Mouse (Mus musculus): ENCODE measurements at regions not wholly inside any gene's neighbourhood (a gene's known extent, or its start where the extent isn't known, plus 50 kb on each side); places are given as distances from the start of the nearest gene placed in this dataset.

- no peak for DNase-seq
These were observed 142.1 kb downstream of the Pik3r1 start for GRCm38 (mm10) chr13:101625922-101626321.

DNA sequence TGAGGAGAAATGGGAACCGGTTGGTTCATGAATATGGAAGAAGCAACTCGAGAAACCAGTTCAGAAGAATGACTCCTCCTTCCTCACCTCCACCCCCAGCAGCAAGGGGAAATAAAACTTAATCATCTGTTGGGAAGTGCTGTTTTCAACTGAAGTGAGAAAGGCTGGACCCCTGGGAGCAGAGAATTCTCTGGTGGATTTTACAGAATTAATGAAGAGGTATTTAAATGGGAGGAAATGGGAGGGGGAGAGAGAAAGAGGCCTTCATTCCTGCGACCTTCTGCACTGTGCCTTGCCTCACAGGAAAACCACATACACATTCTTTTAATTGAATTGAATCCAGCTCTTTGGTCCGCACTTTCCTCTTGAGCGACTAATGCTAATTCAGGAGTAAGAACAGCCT, 143.8 kb downstream of the Pik3r1 start:
- DNase-seq = no peak

- no peak for DNase-seq
These were observed 145.4 kb downstream of the Pik3r1 start for GRCm38 (mm10) chr13:101622649-101623048.

DNA sequence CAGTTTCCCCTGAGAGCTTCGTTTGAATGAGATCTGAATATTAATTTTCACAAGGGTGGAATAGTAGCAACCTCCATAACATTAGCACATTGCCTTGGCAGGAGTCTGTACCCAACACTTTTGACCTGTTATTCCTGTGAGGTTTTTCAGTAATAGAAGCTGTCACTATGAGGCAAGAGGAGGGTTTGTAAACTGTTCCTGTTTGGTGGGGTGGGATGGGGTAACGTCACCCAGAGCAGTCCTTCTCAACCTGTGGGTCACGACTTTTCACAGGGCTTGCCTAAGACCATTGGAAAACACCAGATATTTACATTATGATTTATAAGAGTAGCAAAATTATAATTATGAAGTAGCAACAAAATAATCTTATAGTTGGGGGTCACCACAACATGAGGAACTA, 147.4 kb downstream of the Pik3r1 start:
- DNase-seq = no peak

GRCm38 (mm10) chr13:101619154-101619553, 148.9 kb downstream of the Pik3r1 start:
- no peak for DNase-seq

- no peak for DNase-seq
These were observed 155.2 kb downstream of the Pik3r1 start for GRCm38 (mm10) chr13:101612786-101613185.

DNA sequence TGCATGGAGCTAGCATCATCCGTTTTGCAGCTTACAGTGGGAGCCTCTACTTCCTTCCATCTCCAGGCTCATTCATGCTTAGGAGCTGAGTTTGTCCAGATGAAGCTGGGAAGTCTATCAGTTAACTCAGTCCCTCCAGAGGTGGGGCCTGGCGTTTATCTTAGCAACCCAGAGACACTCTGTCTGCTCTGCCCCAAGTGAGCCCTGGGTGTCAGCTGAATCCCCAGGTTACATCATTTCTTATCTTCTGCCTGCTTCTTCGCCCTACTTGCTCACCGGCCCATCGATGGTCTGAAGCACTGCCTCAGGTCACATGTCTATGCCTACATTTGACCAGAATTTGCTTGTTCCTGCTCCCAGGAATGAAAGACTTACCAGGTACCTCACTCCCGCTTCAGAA, 156.3 kb downstream of the Pik3r1 start:
- DNase-seq = no peak

GRCm38 (mm10) chr13:101606184-101606730, 161.8 kb downstream of the Pik3r1 start:
- no peak for DNase-seq

DNA sequence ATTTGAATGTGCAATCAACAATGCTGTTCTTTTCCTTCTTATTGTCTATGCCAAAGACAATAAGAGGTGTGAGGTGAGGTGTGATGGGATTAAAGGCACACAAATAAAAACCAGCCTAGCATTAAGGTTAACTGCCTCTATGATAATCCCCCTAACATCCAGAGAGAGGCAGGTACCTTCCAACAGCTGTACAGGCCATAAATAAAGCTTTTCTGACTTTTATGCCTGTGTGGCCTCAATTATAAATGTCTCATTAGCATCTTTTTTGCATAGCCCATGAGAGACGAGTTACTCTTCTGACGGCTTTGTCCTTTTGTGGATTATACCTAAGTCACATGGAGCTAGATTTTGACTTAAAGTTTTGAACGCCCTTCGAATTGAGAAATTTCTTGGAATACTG, 162.3 kb downstream of the Pik3r1 start:
- no peak for DNase-seq

- no peak for DNase-seq
These were observed 163.0 kb downstream of the Pik3r1 start for GRCm38 (mm10) chr13:101605051-101605450.

GRCm38 (mm10) chr13:101598126-101598485, 169.9 kb downstream of the Pik3r1 start:
- DNase-seq = no peak

- DNase-seq = peak; percentile 73
These were observed 170.5 kb downstream of the Pik3r1 start for GRCm38 (mm10) chr13:101597243-101598125.

GRCm38 (mm10) chr13:101594511-101595175, 173.4 kb downstream of the Pik3r1 start:
- no peak for DNase-seq

GRCm38 (mm10) chr13:101592355-101592754, 175.7 kb downstream of the Pik3r1 start:
- DNase-seq = no peak

DNA sequence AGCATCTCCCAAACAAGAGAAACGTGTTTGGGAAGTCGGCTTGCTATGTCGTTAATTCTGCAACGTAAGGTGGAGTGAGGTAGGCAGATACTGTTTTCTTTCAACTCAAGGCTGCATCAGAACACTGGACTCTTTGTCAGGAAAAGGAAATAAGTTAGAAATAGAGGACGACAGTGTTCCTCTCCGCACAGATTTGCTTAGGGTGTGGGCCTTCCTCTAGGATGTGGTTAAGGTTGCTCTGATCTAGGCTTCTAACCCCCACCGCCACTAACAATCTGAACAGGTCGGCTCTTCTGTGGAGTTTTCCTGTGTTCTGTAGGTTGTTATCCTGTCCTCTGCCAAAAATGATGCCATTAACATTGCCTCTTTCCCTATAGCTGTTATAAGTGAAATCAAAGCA, 179.1 kb downstream of the Pik3r1 start:
- DNase-seq = no peak

GRCm38 (mm10) chr13:101586787-101587186, 181.2 kb downstream of the Pik3r1 start:
- no peak for DNase-seq

GRCm38 (mm10) chr13:101576481-101576880, 191.5 kb downstream of the Pik3r1 start:
- no peak for DNase-seq

GRCm38 (mm10) chr13:101572809-101573590, 195.0 kb downstream of the Pik3r1 start:
- no peak for DNase-seq

- no peak for DNase-seq
These were observed 195.8 kb downstream of the Pik3r1 start for GRCm38 (mm10) chr13:101572246-101572645.

DNA sequence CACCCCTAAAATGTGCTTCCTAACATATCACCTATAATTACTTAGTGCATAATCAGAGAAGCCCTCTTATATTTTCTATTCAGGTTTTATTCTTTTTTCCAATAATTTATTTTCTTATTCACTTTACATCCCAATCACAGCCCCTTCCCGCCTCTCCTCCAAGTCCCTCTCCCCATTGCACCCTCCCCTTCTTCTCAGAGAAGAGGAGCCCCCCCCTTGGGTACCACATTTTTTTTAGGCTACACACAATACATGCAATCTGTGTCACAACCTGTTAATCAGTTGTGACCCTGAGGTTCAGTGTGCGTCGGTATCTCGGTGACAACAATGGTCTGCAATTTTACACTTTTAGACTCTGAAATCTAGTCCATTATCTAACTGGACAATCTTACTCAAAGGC, 198.0 kb downstream of the Pik3r1 start:
- DNase-seq = no peak

DNA sequence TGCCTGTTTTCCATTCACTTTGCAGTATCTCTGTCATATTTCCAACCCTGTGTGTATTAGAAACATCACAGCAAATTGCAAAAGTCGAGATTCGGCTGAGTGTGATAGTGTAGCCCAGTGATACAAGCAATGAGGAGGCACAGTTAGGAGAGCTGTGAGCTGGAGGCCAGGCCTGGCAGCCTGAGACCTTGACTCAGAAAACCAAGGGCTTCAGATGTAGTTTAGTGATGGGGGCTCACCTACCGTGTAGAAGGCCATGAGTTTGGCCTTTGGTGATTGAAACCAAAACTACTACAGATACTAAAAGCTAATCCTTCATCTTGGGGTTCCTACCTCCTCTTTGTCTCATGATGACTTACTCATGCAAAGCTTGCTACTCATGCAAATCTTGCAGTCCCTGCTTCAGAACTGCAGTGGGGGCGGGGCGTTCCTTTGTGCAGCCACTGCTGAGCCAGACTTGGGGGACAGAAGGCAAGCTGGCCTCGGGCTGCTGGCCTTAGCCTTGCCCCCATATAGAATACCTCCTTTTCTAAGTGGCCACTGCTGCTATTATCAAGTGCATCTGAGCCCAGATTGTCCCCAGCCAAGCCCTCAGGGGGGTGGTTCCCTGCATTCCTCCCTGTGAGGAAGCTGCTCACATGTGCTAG, 198.9 kb downstream of the Pik3r1 start:
- peak; percentile 42 for DNase-seq

- no peak for DNase-seq
These were observed 202.7 kb downstream of the Pik3r1 start for GRCm38 (mm10) chr13:101565323-101565722.

Data from retina, postnatal 1 day (tissue).